Mouse (Mus musculus) E14TG2a.4 (cell line): ENCODE measurements around the gene Gm49711.
"Not testable (repeated sequence)": the region's sequence is repeated elsewhere in the genome, so short reads cannot be mapped to it uniquely, and the experiment has no call there.

Experiments
- H3K27me3 ChIP-seq: 2 replicates; pipeline ENCODE4 v1.6.1; 2014; ENCODE audit warnings: low read length, control low read depth; ENCODE audit not compliant: insufficient read depth
- H3K36me3 ChIP-seq: 2 replicates; pipeline ENCODE4 v1.6.1; 2014; ENCODE audit warnings: low read length, control low read depth; ENCODE audit not compliant: insufficient read depth
- H3K4me1 ChIP-seq: replicated peaks from 2 replicates; pipeline ENCODE4 v1.6.1; 2014; ENCODE audit warnings: low read depth, low read length, control low read depth
- H3K4me3 ChIP-seq: replicated peaks from 2 replicates; pipeline ENCODE4 v1.5.1; 2014; ENCODE audit warnings: mild to moderate bottlenecking, low read length
- H3K9me3 ChIP-seq: 2 replicates; pipeline ENCODE4 v1.6.1; 2014; ENCODE audit warnings: low read length, control low read depth
- CTCF ChIP-seq: conservative IDR thresholded peaks from 2 replicates; pipeline ENCODE4 v1.5.1; 2014; ENCODE audit warnings: low read length
- NANOG ChIP-seq: IDR thresholded peaks from 2 replicates; pipeline ENCODE4 v1.6.1; 2014; ENCODE audit warnings: borderline replicate concordance, low read length, mixed read lengths
- POU5F1 ChIP-seq: IDR thresholded peaks from 2 replicates; pipeline ENCODE4 v1.6.1; 2014; ENCODE audit warnings: low read length, borderline replicate concordance

Gm49711 gene

GRCm38 (mm10) chr16:92203599-92203998 lies 145.5 kb downstream of the Gm49711 start:
- peaks cover 8% of the 10 kb centered on the region; the same call in 1 of the 2 replicates for H3K27me3 ChIP-seq
- H3K36me3 ChIP-seq: no peaks in the 10 kb centered on the region
- H3K4me1 ChIP-seq: no peaks in the 10 kb centered on the region
- TF ChIP-seq NANOG (no peak), POU5F1 (no peak), CTCF (no peak)
- H3K9me3 ChIP-seq: no peaks in the 10 kb centered on the region
- no peak overlapping the region for H3K4me3 ChIP-seq

- no peaks in the 10 kb centered on the region for H3K36me3 ChIP-seq
- TF ChIP-seq POU5F1 (no peak), NANOG (no peak), CTCF (no peak)
- H3K4me3 ChIP-seq: no peak overlapping the region
- peaks cover 9% of the 10 kb centered on the region; the same call in 1 of the 2 replicates for H3K27me3 ChIP-seq
- peaks cover 29% of the 10 kb centered on the region for H3K4me1 ChIP-seq
- H3K9me3 ChIP-seq: peaks cover 9% of the 10 kb centered on the region
These were observed 151.2 kb downstream of the Gm49711 start for GRCm38 (mm10) chr16:92209291-92209781.

- H3K4me3 ChIP-seq, H3K27me3 ChIP-seq, H3K36me3 ChIP-seq: not testable (repeated sequence)
- Histone ChIP-seq H3K4me1 (peaks cover 38% of the 10 kb centered on the region), H3K9me3 (peaks cover 14% of the 10 kb centered on the region)
These were observed 152.2 kb downstream of the Gm49711 start for GRCm38 (mm10) chr16:92210316-92210715.

GRCm38 (mm10) chr16:92213911-92214310 lies 155.8 kb downstream of the Gm49711 start:
- not testable (repeated sequence) for H3K36me3 ChIP-seq, H3K4me3 ChIP-seq, H3K27me3 ChIP-seq
- Histone ChIP-seq H3K9me3 (peaks cover 14% of the 10 kb centered on the region), H3K4me1 (peaks cover 57% of the 10 kb centered on the region)

- no peaks in the 10 kb centered on the region for H3K36me3 ChIP-seq
- H3K27me3 ChIP-seq: 0 out of 2 replicates have a peak, but pooled peaks cover 2% of the 10 kb centered on the region
- H3K4me3 ChIP-seq: no peak overlapping the region
- peaks cover 52% of the 10 kb centered on the region for H3K4me1 ChIP-seq
- peaks cover 20% of the 10 kb centered on the region for H3K9me3 ChIP-seq
- no peak for TF ChIP-seq NANOG
- TF ChIP-seq CTCF: no peak
- no peak for TF ChIP-seq POU5F1
These were observed 157.7 kb downstream of the Gm49711 start for GRCm38 (mm10) chr16:92215599-92216390.

- Histone ChIP-seq H3K4me1 (peaks cover 15% of the 10 kb centered on the region), H3K36me3 (no peaks in the 10 kb centered on the region), H3K9me3 (peaks cover 22% of the 10 kb centered on the region), H3K4me3 (no peak overlapping the region), H3K27me3 (0 out of 2 replicates have a peak, but pooled peaks cover 2% of the 10 kb centered on the region)
- TF ChIP-seq CTCF: no peak
- no peak for TF ChIP-seq NANOG
- TF ChIP-seq POU5F1: no peak
These were observed 162.6 kb downstream of the Gm49711 start for GRCm38 (mm10) chr16:92220754-92221153.

- TF ChIP-seq NANOG (no peak), POU5F1 (no peak), CTCF (no peak)
- H3K36me3 ChIP-seq: no peaks in the 10 kb centered on the region
These were observed 170.3 kb downstream of the Gm49711 start for GRCm38 (mm10) chr16:92228332-92228919.

GRCm38 (mm10) chr16:92230476-92230931 lies 172.4 kb downstream of the Gm49711 start:
- no peak for TF ChIP-seq POU5F1
- no peak for TF ChIP-seq CTCF
- no peak for TF ChIP-seq NANOG
- Histone ChIP-seq H3K9me3 (peaks cover 11% of the 10 kb centered on the region), H3K27me3 (no peaks in the 10 kb centered on the region), H3K4me3 (no peak overlapping the region), H3K36me3 (no peaks in the 10 kb centered on the region), H3K4me1 (peaks cover 7% of the 10 kb centered on the region; the same call in 1 of the 2 replicates)

More at GRCm38 (mm10) chr16:92228332-92228919, 170.3 kb downstream of the Gm49711 start:
- Histone ChIP-seq H3K9me3 (peaks cover 11% of the 10 kb centered on the region), H3K4me3 (no peak overlapping the region), H3K4me1 (no peaks in the 10 kb centered on the region), H3K27me3 (no peaks in the 10 kb centered on the region)
